Mouse (Mus musculus) embryonic facial prominence, embryonic 15.5 days (tissue): ENCODE data around the gene Inhbb. TPM values are rescaled to one million over a fixed set of nuclear protein-coding genes. Genes with fewer than 3 reads are reported as not detected.

Source experiments
- ATAC-seq: fragments of 200-750 bp; cut with Nextera tagmentation; 2 replicates; pipeline ENCODE4 v1.8.0; 2017; ENCODE audit warnings: low read depth, moderate TSS enrichment; ENCODE audit not compliant: insufficient number of reproducible peaks, low FRiP score, low TSS enrichment
- H3K27ac ChIP-seq: fragments of 300-500 bp; sonication (generic); replicated peaks from 2 replicates; pipeline ENCODE4 v1.5.1; 2015; ENCODE audit warnings: mild to moderate bottlenecking, inconsistent platforms
- H3K27me3 ChIP-seq: fragments of 300-500 bp; sonication (generic); 2 replicates; pipeline ENCODE4 v1.6.1; 2015; ENCODE audit warnings: inconsistent platforms
- H3K36me3 ChIP-seq: fragments of 300-500 bp; sonication (generic); 2 replicates; pipeline ENCODE4 v1.6.1; 2015; ENCODE audit warnings: mild to moderate bottlenecking, inconsistent platforms
- H3K4me1 ChIP-seq: fragments of 300-500 bp; sonication (generic); 2 replicates; pipeline ENCODE4 v1.6.1; 2015; ENCODE audit warnings: inconsistent platforms
- H3K4me2 ChIP-seq: fragments of 300-500 bp; sonication (generic); replicated peaks from 2 replicates; pipeline ENCODE4 v1.6.1; 2015; ENCODE audit warnings: mild to moderate bottlenecking, inconsistent platforms
- H3K4me3 ChIP-seq: fragments of 300-500 bp; sonication (generic); replicated peaks from 2 replicates; pipeline ENCODE4 v1.5.1; 2015; ENCODE audit warnings: mild to moderate bottlenecking, inconsistent platforms
- H3K9ac ChIP-seq: fragments of 300-500 bp; sonication (generic); 2 replicates; pipeline ENCODE4 v1.6.1; 2015; ENCODE audit warnings: inconsistent platforms
- H3K9me3 ChIP-seq: fragments of 300-500 bp; sonication (generic); replicated peaks from 2 replicates; pipeline ENCODE4 v1.6.1; 2016; ENCODE audit warnings: inconsistent platforms
- WGBS: fragments of 180-500 bp; shearing (Covaris S2); methylation state at CpG from one replicate; pipeline ENCODE4 v1.1.7; 2015; 5-methylcytosine and 5-hydroxymethylcytosine counted together
- polyA plus RNA-seq: library from polyadenylated mRNA; unstranded; fragments of >200 nt; fragmentation: Nextera tagmentation; extraction: Ambion mirVana; gene quantifications from 2 replicates; pipeline ENCODE4 v1.2.1, GENCODE M21; 2015

The Inhbb gene
- polyA plus RNA-seq, 1 experiment from 2014 or later: 1.6 TPM

DNA sequence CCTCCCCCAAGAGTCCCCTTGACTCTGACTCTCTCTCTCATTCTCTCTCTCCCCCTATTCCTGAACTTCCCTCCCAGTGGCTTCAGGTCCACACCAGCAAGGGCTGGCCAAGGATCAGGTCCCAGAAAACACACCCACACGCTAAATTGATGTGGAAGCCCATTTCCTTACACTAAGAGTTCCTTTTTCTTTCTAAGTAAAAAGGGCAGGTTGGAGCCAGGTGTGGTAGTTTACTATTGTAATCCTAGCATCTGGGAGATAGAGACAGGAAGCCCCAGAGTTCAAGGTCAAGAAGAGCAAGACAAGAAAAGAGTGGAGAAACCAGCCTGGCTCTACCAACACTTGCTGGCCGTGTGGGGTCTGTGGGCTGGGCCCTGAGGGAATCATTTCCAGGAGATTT lies 23.4 kb downstream of the Inhbb start:
- Histone ChIP-seq H3K9me3 (no peaks in the 10 kb centered on the region), H3K27ac (no peak overlapping the region), H3K27me3 (no peaks in the 10 kb centered on the region), H3K4me1 (no peaks in the 10 kb centered on the region), H3K4me2 (no peak overlapping the region), H3K4me3 (no peak overlapping the region), H3K36me3 (no peaks in the 10 kb centered on the region), H3K9ac (no peak overlapping the region)
- no peak for ATAC-seq
- 57% methylated on average over 2 of the region's 2 CpGs for WGBS

DNA sequence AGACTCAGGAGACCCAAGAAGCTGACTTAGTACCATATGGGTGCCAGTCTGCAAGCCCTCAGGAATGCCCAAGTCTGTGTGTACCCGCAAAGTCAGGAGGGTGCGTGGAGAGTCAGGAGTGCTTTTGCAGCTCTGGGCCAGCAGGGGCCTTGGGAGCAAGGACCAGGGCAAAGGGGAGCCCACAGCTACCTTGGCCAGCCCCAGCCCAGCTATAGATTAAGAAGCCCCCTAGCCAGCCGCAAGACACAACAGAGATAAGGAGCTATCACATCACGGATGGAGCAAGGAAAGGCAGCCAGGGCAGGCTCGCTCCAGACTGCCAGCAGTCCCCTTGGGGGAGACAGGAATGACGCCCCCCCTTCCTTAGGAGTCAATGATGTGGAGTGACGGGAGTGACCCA lies 24.2 kb downstream of the Inhbb start:
- no peaks in the 10 kb centered on the region for H3K36me3 ChIP-seq
- no peak overlapping the region for H3K27ac ChIP-seq
- WGBS: 79% methylated on average over 7 of the region's 7 CpGs
- H3K9ac ChIP-seq: no peak overlapping the region
- H3K4me1 ChIP-seq: no peaks in the 10 kb centered on the region
- H3K4me3 ChIP-seq: no peak overlapping the region
- no peak for ATAC-seq
- H3K4me2 ChIP-seq: no peak overlapping the region
- H3K9me3 ChIP-seq: no peaks in the 10 kb centered on the region
- H3K27me3 ChIP-seq: no peaks in the 10 kb centered on the region

DNA sequence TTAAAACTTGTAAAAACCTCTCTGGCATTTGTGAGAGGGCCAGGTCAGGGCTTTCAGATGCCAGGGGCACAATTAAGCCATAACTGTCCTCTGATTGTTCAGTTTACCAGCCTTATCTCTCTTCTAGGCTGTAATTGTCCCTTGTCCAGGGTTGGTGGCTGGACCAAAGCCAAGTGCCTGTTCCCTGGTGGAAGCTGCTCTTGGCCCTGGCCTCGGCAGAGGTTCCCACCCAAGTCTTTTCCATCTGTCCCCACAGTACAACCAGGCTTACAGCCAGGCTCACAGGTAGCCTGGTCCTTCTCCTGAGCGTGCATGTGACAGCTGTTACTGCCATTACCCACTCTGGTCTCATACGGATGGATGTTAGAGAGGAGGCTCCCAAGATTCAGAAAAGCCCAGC lies 30.7 kb downstream of the Inhbb start:
- Histone ChIP-seq H3K4me1 (peaks cover 7% of the 10 kb centered on the region), H3K27ac (no peak overlapping the region), H3K4me2 (no peak overlapping the region), H3K4me3 (no peak overlapping the region), H3K27me3 (no peaks in the 10 kb centered on the region), H3K36me3 (no peaks in the 10 kb centered on the region), H3K9ac (no peak overlapping the region), H3K9me3 (no peaks in the 10 kb centered on the region)
- 63% methylated on average over 3 of the region's 3 CpGs for WGBS
- ATAC-seq: no peak

DNA sequence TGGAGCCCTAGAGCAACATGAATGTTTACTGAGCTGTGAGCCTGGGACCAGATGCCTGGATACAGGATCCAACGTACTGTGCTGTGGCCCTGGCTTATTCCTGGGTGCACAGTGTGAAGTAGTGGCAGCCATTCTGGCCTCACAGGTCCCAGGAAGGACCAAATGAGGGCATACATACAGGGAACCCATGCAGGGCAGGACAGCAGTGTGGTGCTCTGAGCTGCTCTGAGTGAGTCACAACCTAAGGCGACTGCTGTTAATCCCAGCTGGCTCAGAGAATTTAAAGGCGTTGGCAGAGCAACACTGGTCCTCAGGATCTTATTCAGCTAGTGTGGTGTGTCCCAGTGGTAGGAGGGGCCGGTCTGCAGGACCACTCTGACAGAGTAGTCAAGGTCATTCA lies 31.4 kb downstream of the Inhbb start:
- no peak overlapping the region for H3K9ac ChIP-seq
- H3K9me3 ChIP-seq: no peaks in the 10 kb centered on the region
- H3K27ac ChIP-seq: no peak overlapping the region
- peaks cover 7% of the 10 kb centered on the region for H3K4me1 ChIP-seq
- no peaks in the 10 kb centered on the region for H3K27me3 ChIP-seq
- H3K36me3 ChIP-seq: no peaks in the 10 kb centered on the region
- no peak for ATAC-seq
- no peak overlapping the region for H3K4me3 ChIP-seq
- 51% methylated on average over 4 of the region's 4 CpGs for WGBS
- no peak overlapping the region for H3K4me2 ChIP-seq

DNA sequence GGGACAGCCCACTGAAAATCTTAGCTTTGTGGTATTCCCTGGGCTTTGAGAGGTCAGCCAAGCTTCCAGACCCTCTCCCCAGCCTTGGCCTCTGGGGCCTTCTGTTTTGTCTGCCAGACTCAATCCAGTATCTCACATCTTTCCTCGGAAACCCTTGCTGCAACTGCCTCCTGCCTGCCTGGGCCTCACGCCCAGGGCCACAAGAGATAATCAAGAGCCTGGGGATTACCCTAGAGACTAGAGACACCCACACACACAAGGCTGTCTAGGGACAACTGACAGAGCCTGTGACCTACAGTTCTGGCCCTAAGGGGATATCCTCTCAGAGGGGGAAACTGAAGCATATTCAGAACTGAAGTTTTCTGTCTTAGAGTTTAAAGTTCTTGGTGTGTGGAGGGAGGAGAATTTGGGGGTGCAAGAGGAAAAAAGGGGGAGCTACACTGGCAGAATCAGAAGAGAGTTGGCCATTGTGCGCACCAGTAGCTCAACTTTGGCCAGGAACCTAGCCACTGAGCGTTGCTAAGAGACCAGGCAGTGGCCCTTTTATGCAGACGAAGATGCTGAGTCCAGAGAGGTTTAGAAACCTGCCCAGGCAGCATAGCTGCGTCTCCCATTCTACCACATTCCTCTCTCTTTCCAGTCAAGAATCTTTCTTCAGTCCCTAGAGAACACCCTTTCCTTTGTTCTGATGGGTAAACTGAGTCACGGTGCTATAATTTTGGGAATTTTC lies 32.1 kb downstream of the Inhbb start:
- no peak overlapping the region for H3K4me2 ChIP-seq
- no peaks in the 10 kb centered on the region for H3K9me3 ChIP-seq
- H3K4me3 ChIP-seq: no peak overlapping the region
- no peak for ATAC-seq
- H3K27ac ChIP-seq: no peak overlapping the region
- no peak overlapping the region for H3K9ac ChIP-seq
- H3K27me3 ChIP-seq: no peaks in the 10 kb centered on the region
- H3K4me1 ChIP-seq: peaks cover 7% of the 10 kb centered on the region
- H3K36me3 ChIP-seq: no peaks in the 10 kb centered on the region
- 50% methylated on average over 7 of the region's 7 CpGs for WGBS

DNA sequence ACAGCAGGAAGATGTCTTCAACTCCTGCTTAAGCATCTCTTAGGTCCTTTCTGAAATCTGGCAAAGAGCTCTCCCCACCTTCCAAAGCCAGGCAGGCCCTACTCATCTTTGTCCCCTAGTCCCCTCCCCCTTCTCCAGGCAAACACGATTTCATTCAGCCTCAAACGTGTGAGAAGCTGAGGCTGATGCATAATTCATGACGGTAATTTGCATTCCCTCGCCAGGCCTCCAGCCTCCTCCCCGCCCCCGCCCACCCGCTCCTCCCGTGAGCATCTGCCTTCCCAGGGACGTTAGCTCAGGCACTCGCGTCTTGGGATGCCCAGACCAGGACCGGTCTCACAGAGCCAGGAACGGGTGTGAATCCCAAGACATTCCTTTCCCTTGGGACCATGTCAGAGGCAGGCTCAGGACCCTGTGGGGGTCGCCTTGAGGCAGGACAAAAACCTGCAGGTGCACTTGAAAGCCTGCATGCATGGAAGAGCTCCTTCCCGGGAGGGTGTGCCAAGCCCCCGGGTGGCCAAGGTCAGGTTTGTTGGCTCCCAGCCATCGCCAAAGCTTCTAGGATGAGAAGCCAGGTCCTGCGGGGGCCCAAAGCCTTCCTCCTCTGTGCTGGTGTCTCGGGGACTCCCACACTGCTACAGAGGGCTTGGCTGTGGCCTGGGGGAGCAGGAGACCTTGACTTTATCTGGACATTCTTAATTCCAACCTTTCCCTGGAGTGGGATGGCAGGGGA lies 33.2 kb downstream of the Inhbb start:
- H3K9me3 ChIP-seq: no peaks in the 10 kb centered on the region
- H3K36me3 ChIP-seq: no peaks in the 10 kb centered on the region
- ATAC-seq: no peak
- 0 out of 2 replicates have a peak overlapping the region, but pooled peaks have one; percentile 15 for H3K4me2 ChIP-seq
- H3K27me3 ChIP-seq: no peaks in the 10 kb centered on the region
- no peak overlapping the region for H3K4me3 ChIP-seq
- H3K4me1 ChIP-seq: peaks cover 7% of the 10 kb centered on the region
- no peak overlapping the region for H3K27ac ChIP-seq
- WGBS: 6% methylated on average over 19 of the region's 19 CpGs
- H3K9ac ChIP-seq: no peak overlapping the region

DNA sequence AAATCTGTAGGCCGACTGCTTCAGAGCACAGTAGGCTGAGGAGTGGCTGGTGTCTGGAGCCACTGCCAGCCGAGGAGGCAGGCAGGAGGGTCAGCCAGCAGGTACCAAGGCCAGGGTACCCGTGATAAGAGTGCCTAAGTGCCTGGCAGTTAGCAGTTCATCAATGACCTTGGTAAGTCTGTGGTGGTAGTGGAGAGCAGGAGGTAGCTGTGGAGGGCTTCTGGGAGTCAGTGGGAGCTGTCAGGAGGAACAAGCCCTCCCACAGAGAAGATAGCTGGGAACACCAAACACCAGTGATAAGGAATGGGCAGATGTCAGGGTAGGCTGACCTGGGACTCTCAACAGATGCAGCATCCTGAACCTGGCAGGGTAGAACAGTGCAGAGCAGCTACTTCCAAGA lies 35.7 kb downstream of the Inhbb start:
- Histone ChIP-seq H3K9ac (no peak overlapping the region), H3K36me3 (no peaks in the 10 kb centered on the region), H3K4me1 (peaks cover 7% of the 10 kb centered on the region), H3K4me2 (no peak overlapping the region), H3K27me3 (no peaks in the 10 kb centered on the region), H3K9me3 (no peaks in the 10 kb centered on the region), H3K4me3 (no peak overlapping the region), H3K27ac (no peak overlapping the region)
- no peak for ATAC-seq
- WGBS: 81% methylated on average over 3 of the region's 3 CpGs

DNA sequence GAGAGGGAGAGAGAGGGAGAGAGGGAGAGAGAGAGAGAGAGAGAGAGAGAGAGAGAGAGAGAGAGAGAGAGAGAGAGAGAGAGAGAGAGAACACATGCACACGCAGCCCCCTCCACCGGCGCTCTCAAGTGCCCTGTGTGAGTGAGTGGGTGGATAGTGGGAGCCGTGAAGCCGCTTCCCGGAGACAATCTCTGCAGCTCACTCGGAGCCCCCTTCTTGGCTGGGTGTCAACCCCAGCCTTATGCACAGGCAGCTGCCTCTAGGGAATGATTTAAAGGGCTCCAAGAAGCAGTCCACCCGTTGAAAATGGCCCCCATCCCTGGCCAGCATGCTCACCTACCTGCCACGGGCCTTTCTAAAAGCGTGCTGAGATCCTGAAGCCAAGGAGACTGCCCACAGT lies 38.1 kb downstream of the Inhbb start:
- WGBS: 62% methylated on average over 10 of the region's 10 CpGs
- Histone ChIP-seq H3K9ac (no peak overlapping the region), H3K4me3 (no peak overlapping the region), H3K4me2 (no peak overlapping the region), H3K9me3 (no peaks in the 10 kb centered on the region), H3K27ac (no peak overlapping the region), H3K36me3 (no peaks in the 10 kb centered on the region), H3K4me1 (peaks cover 4% of the 10 kb centered on the region), H3K27me3 (no peaks in the 10 kb centered on the region)
- no peak for ATAC-seq

DNA sequence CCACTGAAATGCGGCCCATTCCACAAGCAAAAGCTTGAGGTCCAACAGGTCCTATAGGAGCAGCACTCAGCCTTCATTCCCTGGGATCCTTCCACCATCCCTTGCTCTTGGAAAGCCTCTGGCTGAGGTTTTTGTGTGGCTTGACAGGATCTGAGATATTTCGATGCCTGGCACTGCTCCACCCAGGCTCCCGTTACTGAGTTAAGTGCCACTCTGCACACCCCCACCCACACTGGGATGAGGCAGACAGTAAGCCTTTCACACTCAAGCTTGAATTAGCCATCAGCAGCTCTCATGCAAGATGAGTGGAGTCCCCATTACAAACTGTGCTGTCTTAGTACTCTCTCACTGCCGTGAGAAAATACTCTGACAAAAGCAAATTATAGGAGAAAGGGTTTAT lies 41.4 kb downstream of the Inhbb start:
- 77% methylated on average over 4 of the region's 4 CpGs for WGBS
- H3K4me1 ChIP-seq: no peaks in the 10 kb centered on the region
- no peak overlapping the region for H3K27ac ChIP-seq
- no peak for ATAC-seq
- no peak overlapping the region for H3K4me2 ChIP-seq
- no peaks in the 10 kb centered on the region for H3K27me3 ChIP-seq
- no peaks in the 10 kb centered on the region for H3K36me3 ChIP-seq
- no peak overlapping the region for H3K9ac ChIP-seq
- H3K9me3 ChIP-seq: no peaks in the 10 kb centered on the region
- H3K4me3 ChIP-seq: no peak overlapping the region

DNA sequence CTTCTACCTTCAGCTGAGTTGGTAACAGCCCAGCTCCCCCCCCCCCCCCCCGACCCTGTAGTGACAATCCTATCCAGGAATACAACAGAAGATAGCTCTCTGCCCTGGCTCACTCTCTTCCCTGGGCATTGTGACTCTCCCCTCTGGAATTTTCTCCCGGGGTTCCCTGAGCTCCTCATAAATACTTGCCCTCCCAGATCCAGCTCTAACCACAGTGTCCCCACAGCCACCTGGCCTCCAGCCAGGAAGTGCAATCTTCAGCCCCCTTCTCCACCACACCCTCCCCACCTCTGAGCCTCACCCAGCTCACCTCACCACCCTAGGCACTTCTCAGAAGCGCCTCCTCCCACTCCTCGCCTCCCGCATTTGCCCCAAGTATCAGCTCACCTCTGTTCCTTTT lies 46.7 kb downstream of the Inhbb start:
- Histone ChIP-seq H3K4me2 (no peak overlapping the region), H3K4me3 (no peak overlapping the region), H3K9ac (no peak overlapping the region), H3K27ac (no peak overlapping the region), H3K27me3 (no peaks in the 10 kb centered on the region), H3K9me3 (no peaks in the 10 kb centered on the region), H3K36me3 (no peaks in the 10 kb centered on the region), H3K4me1 (no peaks in the 10 kb centered on the region)
- whole genome bisulfite sequencing: 69% methylated on average over 4 of the region's 5 CpGs
- no peak for ATAC-seq

DNA sequence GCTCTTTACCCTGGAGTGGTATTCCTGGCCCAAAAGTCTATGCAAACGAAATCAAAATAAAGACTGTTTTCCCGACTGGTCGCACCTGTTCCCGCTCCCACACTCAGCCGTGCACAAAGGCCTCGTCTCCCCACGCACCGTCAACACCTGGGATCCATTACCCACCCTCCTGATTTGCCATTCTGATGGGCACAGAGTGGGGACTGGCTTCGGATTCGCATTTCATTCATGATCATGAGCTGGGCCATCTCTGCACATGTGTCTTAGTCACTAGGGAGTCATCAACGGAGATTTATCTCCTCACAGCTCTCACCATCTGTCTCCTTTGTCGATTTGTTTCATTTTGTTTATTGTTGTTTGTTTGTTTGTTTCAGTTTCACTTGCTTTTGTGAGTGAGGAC lies 54.5 kb downstream of the Inhbb start:
- H3K9me3 ChIP-seq: no peaks in the 10 kb centered on the region
- H3K4me2 ChIP-seq: no peak overlapping the region
- no peak overlapping the region for H3K9ac ChIP-seq
- ATAC-seq: no peak
- H3K27me3 ChIP-seq: no peaks in the 10 kb centered on the region
- H3K4me1 ChIP-seq: no peaks in the 10 kb centered on the region
- no peak overlapping the region for H3K4me3 ChIP-seq
- no peaks in the 10 kb centered on the region for H3K36me3 ChIP-seq
- 52% methylated on average over 12 of the region's 12 CpGs for WGBS
- no peak overlapping the region for H3K27ac ChIP-seq

DNA sequence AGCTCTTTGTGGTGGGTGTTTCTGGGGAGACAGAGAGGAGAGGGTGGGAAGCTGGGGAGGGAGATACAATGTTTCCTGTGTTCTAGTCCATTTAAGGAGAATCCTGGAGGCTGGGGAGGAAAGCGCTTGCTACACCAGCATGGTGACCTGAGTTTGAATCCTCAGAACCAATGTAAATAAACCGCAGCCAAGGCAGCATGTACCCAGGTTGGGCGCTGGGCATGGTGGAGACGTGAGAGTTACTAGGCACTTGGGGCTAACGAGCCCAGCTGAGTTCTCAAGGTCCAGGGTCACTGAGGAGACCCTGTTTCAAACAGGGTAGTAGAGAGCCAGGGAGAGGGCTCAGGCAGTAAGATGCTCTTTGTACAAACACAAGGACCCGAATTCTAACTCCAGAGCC lies 55.7 kb downstream of the Inhbb start:
- no peak for ATAC-seq
- 66% methylated on average over 6 of the region's 6 CpGs for WGBS
- Histone ChIP-seq H3K9me3 (no peaks in the 10 kb centered on the region), H3K36me3 (no peaks in the 10 kb centered on the region), H3K4me2 (no peak overlapping the region), H3K4me3 (no peak overlapping the region), H3K9ac (no peak overlapping the region), H3K27ac (no peak overlapping the region), H3K4me1 (no peaks in the 10 kb centered on the region), H3K27me3 (no peaks in the 10 kb centered on the region)
